Mouse (Mus musculus): ENCODE measurements at regions not wholly inside any gene's neighbourhood (a gene's known extent, or its start where the extent isn't known, plus 50 kb on each side); places are given as distances from the start of the nearest gene placed in this dataset.

- Histone ChIP-seq H3K27me3 (replicated peaks; ENCODE audit: control insufficient read depth, insufficient read depth, low read length) (no peaks in the 10 kb centered on the region), H3K4me2 (ENCODE audit: low read length) (peak overlapping the region; percentile 38), H3K9ac (ENCODE audit: low read depth, low read length) (0 out of 2 replicates have a peak overlapping the region, but pooled peaks have one; percentile 25), H3K9me3 (ENCODE audit: control insufficient read depth, low read length) (no peaks in the 10 kb centered on the region), H3K4me1 (ENCODE audit: control insufficient read depth, insufficient read depth, low read depth, low read length) (no peaks in the 10 kb centered on the region), H3K36me3 (ENCODE audit: control insufficient read depth, insufficient read depth, low read length) (no peaks in the 10 kb centered on the region), H3K27ac (ENCODE audit: low read depth, low read length) (no peak overlapping the region), H3K4me3 (ENCODE audit: low read length) (peak overlapping the region; percentile 0; the same call in 1 of the 2 replicates)
- peak; percentile 80 for ATAC-seq
- WGBS: 34% methylated on average over 16 of the region's 16 CpGs
These were observed 50.6 kb upstream of the Btg3 start for GRCm38 (mm10) chr16:78427470-78428041.
